Mouse (Mus musculus): ENCODE measurements around the gene Armc9. TPM values are rescaled to one million over a fixed set of nuclear protein-coding genes. Genes with fewer than 3 reads are reported as not detected.
A peak's percentile ranks its signal among the peaks of the same experiment; 100 is the strongest.

The Armc9 gene
- total RNA-seq, 2 experiments from 2014 or later: 7.5 to 24.3 TPM

DNA sequence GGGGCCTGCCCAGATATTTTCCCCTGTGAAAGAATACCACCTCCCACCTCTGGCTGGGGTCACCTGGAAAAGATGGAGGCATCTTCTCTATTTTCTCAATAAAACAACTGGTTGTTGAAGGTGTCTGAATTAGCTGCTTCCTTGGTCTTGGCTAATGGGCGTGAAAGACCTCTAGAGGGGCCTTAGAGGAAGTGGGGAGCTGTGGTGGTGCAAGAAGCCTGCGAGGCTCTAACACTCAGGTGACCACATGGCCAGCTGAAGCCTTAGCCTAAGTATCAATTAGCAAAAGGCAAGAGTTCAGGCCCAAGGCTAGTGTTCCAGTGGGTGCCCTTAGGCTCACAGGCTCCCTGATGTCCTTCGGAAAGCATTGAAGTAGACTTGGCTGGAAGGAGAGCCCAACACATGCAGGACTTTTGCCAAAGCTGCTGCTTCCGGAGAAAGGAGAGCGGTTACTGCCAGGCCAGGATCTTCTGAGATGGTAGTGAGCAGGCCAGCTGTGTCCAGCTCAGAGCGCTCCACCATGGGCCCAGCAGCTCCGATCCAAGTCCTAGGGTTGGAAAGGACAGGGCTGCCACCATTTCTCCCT, 152.7 kb downstream of the Armc9 start:
- ATAC-seq (replicated peaks; ENCODE audit: low FRiP score, poor library complexity, severe bottlenecking): no peak

DNA sequence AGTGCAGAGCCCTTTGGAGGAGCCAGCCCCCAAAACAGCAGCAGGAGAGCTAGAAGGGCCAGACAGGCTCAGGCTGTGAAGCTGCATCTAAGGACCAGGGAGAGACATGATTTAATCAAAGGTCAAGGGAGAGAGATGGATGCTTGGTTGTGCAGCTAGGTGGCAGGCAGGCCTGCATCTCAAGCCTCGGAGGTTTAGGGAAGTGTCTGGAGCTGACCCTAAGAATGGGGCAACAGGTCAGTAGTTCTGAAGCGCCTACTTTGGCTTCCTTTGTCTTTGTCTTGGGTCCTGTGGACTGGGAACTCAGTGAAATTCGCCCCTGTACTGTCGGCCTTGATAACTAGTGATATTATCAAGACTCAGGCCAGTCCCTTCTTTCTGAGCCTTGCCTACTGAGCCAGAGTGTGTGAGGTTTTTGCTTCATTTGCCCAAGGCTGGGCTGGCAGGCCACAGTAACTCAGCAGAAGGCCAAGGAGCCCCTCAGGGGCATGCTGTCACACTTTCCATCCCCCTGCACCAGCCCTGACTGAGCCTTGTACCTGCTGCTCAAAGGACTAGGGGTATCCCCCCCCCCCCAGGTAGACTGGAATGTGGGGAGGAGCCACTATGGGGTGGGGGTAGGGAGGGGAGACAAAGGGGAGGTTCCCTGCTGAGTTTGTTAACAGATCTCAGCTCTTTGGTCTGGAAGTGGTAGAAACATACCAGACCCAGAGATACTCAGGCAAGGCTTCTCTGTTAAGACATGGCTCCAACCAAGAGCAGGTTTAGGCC, 153.5 kb downstream of the Armc9 start:
- ATAC-seq (replicated peaks; ENCODE audit: low FRiP score, poor library complexity, severe bottlenecking): no peak

DNA sequence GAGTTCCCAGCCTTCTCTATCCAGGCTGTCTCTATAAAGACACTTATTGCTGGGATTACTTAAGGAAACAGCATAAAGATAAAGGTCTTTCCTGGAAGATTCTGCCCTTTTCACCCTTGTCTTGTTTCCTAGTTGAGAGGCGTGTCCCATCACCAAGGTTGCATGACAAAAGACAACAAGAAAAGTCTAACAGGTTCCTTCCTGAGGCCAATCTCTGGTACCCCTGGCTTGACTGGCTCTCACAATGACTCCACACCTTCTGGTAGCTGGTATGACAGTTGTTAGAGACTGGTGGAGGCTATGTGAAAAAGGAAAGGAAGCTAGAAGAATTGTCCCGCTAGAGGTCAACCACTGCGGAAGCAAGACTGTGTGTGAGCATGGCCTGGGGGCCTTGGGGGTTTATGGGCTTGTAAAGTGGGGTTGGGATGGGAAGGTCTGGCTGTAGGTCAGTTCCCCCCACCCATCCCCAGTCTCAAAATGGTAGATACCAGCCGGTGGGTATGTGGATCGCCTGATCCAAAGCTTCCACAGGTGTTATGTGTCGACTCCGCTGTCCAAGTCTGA, 154.8 kb downstream of the Armc9 start:
- ATAC-seq (replicated peaks; ENCODE audit: low FRiP score, poor library complexity, severe bottlenecking): no peak

DNA sequence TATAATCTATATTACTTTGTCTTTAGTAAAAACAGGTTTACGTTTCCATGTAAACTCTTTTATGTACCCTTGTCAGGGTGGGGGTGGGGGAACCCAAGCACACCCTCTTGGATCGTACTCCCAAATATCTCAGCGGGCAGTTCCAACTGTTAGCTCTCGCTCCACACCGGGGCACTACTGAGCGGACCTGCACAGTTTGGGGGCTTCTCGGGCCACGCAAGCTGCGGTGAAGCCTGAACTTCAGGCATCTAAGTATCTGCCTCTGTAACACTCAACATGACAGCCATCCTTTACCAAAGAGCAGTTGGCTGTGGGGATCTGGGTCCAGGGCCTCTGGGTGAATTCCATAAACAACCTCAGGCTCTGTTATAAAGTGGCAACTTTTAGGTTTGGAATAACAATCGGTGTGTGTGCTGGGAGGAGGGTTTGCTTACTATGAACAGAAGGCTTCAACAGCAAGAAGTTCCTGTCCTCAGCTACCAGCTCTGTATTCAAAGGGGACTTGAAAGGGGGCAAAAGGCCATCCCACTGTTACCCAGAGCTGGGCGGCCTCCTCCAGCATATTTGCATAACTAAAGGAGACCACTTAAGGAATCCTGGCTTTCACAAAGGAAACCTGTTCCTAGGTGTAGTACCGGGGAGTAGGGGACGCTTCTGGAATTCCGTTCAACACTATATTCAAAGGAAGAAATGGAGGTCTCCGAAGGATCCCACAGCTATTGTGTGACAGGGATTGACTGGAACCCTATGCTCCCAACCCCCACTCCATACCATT, 156.1 kb downstream of the Armc9 start:
- ATAC-seq (replicated peaks; ENCODE audit: low FRiP score, poor library complexity, severe bottlenecking): no peak

DNA sequence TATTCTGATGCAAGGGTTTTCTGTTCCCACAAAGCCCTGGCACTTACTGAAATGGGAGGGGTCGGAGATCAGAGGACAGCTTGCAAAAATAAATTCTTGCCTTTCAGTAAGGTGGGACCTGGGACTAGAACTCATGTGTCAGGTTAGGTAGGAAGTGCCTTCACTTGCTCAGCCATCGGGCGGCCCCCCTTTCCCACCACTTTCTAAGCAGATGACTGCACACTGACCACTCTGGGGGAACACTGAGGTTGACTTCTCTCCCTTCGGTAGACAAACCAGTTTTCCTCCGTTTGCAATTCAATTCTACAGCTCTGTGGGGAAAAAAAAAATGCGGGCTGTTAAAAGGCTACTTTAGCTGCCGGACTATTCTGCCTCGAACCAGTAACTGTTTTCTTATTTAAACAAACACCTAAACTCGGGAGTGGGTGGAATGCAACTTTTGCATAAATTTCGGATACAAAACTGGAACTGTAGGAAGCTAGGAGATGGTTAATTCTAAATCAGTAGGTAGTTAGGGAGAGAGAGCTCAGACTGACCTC, 157.0 kb downstream of the Armc9 start:
- ATAC-seq (replicated peaks; ENCODE audit: low FRiP score, poor library complexity, severe bottlenecking): no peak

DNA sequence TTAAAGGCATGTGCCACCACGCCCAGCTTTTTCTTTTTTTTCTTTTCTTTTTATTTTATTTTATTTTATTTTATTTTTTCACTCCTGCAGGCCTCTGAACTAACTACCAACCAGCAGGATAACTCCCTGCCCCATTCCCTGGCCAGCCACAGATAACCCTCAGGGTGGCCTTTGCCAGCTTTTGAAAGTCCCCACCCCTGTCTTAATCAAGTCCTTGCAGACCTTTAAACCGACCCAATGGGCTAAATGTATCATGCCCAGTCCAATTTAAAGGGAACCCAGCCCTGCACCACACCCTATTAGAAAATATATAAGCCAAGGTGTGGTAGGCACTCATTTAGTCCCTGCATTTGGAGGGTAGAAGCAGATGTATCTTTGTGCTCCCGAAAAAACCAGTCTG, 157.7 kb downstream of the Armc9 start:
- peak; percentile 77 for ATAC-seq (replicated peaks; ENCODE audit: low FRiP score, poor library complexity, severe bottlenecking)

DNA sequence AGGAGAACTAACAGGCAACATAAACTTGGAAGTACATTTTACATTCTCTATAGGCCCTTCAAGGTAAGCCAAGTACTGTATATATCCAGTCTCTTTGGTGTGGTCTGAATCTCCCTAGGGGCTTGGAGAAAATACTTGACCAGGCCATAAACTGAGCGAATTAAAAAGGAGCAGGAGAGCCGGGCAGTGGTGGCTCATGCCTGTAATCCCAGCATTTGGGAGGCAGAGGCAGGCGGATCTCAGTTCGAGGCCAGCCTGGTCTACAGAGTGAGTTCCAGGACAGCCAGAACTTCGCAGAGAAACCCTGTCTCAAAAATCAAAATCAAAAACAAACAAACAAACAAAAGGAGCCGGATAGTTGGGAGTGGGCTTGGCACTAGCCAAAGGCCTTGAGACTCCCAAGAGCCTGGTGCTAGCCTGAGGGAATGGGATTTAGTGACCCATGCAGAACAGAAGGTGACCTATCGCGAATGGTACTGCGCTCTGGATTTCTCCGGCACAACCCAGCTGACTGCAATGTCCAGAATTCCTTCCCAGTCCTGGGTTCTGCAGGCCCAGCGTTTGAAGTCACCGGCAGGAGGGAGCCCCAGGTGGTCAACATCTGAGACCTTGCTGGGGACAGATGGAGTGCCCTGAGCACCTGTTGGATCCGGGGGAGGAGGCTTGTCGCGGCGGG, 158.7 kb downstream of the Armc9 start:
- no peak for ATAC-seq (replicated peaks; ENCODE audit: low FRiP score, poor library complexity, severe bottlenecking)

DNA sequence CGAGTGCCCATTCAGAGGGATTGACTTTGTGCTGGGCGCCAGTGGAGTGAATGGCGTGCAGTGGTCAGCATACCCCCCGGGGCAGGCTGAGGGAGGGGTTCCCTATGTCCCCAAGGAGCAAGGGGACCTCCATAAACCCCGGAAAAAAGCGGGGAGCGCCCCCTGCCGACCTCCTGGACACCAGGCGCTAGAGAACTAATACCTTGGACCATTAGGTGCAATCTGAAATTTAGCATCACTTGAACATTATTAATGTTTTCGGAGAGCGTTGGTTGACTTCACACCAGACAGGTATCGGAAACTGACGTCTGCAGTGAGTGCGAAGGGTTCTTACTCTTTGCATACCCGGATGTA, 159.2 kb downstream of the Armc9 start:
- ATAC-seq (replicated peaks; ENCODE audit: low FRiP score, poor library complexity, severe bottlenecking): no peak

DNA sequence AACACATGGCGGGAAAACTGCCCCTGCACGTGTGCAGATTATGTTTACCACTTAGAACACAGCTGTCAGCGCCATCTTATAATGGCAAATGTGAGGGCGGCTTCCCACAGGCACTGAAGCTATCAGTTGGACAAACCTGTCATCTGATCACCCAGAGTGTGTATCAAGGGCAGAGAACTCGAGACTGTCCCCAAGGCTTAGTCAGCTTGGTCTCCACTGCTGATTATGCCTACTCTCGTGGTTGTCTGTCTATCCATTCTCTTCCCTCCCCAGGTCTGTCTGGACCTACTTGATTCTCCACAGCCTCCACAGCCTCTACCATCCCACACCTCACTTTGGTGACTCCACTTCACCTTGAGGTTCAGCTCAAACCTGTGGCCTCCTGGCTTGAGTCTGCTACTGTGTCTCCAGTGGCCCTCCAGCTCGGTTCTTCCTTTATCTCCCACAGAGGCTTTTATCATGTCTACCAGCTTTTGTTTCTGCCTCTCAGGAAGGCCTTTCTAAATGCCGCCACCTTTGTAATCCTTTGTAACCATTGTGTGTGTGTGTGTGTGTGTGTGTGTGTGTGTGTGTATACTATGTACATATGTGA, 166.3 kb downstream of the Armc9 start:
- no peak for ATAC-seq (replicated peaks; ENCODE audit: low FRiP score, poor library complexity, severe bottlenecking)

Other genes with a start within 250 kb of the Armc9 start
- gene 4933407L21Rik, start 226.3 kb upstream of the Armc9 start, total RNA-seq (2015; ENCODE audit: low replicate concordance): not detected in 2 replicates
- not detected in 2 replicates for gene 4933407L21Rik, start 226.3 kb upstream of the Armc9 start, total RNA-seq (2017; ENCODE audit: low replicate concordance)
- gene Gpr55, start 193.8 kb upstream of the Armc9 start, total RNA-seq (2015; ENCODE audit: low replicate concordance): not detected in 2 replicates
- gene Gpr55, start 193.8 kb upstream of the Armc9 start, total RNA-seq (2017; ENCODE audit: low replicate concordance): 0.39 TPM in 1 of 2 replicates, not detected in the other
- not detected in 2 replicates for gene Spata3, start 138.0 kb upstream of the Armc9 start, total RNA-seq (2015; ENCODE audit: low replicate concordance)
- not detected in 2 replicates for gene Spata3, start 138.0 kb upstream of the Armc9 start, total RNA-seq (2017; ENCODE audit: low replicate concordance)
- not detected in 2 replicates for gene 2810459M11Rik, start 108.9 kb upstream of the Armc9 start, total RNA-seq (2015; ENCODE audit: low replicate concordance)
- gene 2810459M11Rik, start 108.9 kb upstream of the Armc9 start, total RNA-seq (2017; ENCODE audit: low replicate concordance): not detected in 2 replicates
- gene Psmd1, start 90.4 kb upstream of the Armc9 start, total RNA-seq (2015; ENCODE audit: low replicate concordance): 54.8 and 84.7 TPM in 2 replicates
- 83.6 and 94.6 TPM in 2 replicates for gene Psmd1, start 90.4 kb upstream of the Armc9 start, total RNA-seq (2017; ENCODE audit: low replicate concordance)
- not detected in 2 replicates for gene Htr2b, start 42.8 kb upstream of the Armc9 start, total RNA-seq (2015; ENCODE audit: low replicate concordance)
- 0.51 TPM in 1 of 2 replicates, not detected in the other for gene Htr2b, start 42.8 kb upstream of the Armc9 start, total RNA-seq (2017; ENCODE audit: low replicate concordance)
- gene Gm21972, start 21.1 kb upstream of the Armc9 start, total RNA-seq (2015; ENCODE audit: low replicate concordance): 17.7 and 34.8 TPM in 2 replicates
- 9.0 TPM in 1 of 2 replicates, not detected in the other for gene Gm21972, start 21.1 kb upstream of the Armc9 start, total RNA-seq (2017; ENCODE audit: low replicate concordance)
- 1.4 TPM in 1 of 2 replicates, not detected in the other for gene B3gnt7, start 148.1 kb downstream of the Armc9 start, total RNA-seq (2015; ENCODE audit: low replicate concordance)
- not detected in 2 replicates for gene B3gnt7, start 148.1 kb downstream of the Armc9 start, total RNA-seq (2017; ENCODE audit: low replicate concordance)
- gene Ncl, start 204.6 kb downstream of the Armc9 start, total RNA-seq (2015; ENCODE audit: low replicate concordance): 148 and 176 TPM in 2 replicates
- 169 and 177 TPM in 2 replicates for gene Ncl, start 204.6 kb downstream of the Armc9 start, total RNA-seq (2017; ENCODE audit: low replicate concordance)

Measured in erythroid progenitor cell, adult 5-6 weeks (primary cell).